Mouse (Mus musculus) kidney, embryonic 14.5 days (tissue): ENCODE results near the gene Gm15446. TPM values are rescaled to one million over a fixed set of nuclear protein-coding genes. Genes with fewer than 3 reads are reported as not detected.
"Not testable (repeated sequence)": the region's sequence is repeated elsewhere in the genome, so short reads cannot be mapped to it uniquely, and the experiment has no call there.

ENCODE experiments used
- ATAC-seq: fragments of 200-750 bp; cut with Nextera tagmentation; 2 replicates; pipeline ENCODE4 v1.8.0; 2017; ENCODE audit warnings: moderate number of reproducible peaks, mild to moderate bottlenecking, moderate TSS enrichment, moderate library complexity; ENCODE audit not compliant: low FRiP score, low TSS enrichment
- H3K27ac ChIP-seq: fragments of 300-500 bp; sonication (generic); 2 replicates; pipeline ENCODE4 v1.5.1; 2014; ENCODE audit warnings: low read depth, mild to moderate bottlenecking, low read length, moderate library complexity, mixed read lengths
- H3K27me3 ChIP-seq: fragments of 300-500 bp; sonication (generic); 2 replicates; pipeline ENCODE4 v1.6.1; 2014; ENCODE audit warnings: mild to moderate bottlenecking, low read length; ENCODE audit not compliant: control insufficient read depth, insufficient read depth
- H3K36me3 ChIP-seq: fragments of 300-500 bp; sonication (generic); 2 replicates; pipeline ENCODE4 v1.6.1; 2014; ENCODE audit warnings: low read length, mixed read lengths; ENCODE audit not compliant: control insufficient read depth, insufficient read depth
- H3K4me1 ChIP-seq: fragments of 300-500 bp; sonication (generic); 2 replicates; pipeline ENCODE4 v1.6.1; 2014; ENCODE audit warnings: low read length, mixed read lengths; ENCODE audit not compliant: control insufficient read depth, insufficient read depth
- H3K4me2 ChIP-seq: fragments of 300-500 bp; sonication (generic); replicated peaks from 2 replicates; pipeline ENCODE4 v1.6.1; 2014; ENCODE audit warnings: low read depth, mild to moderate bottlenecking, low read length
- H3K4me3 ChIP-seq: fragments of 300-500 bp; sonication (generic); 2 replicates; pipeline ENCODE4 v1.5.1; 2014; ENCODE audit warnings: mild to moderate bottlenecking, low read length
- H3K9ac ChIP-seq: fragments of 300-500 bp; sonication (generic); 2 replicates; pipeline ENCODE4 v1.6.1; 2014; ENCODE audit warnings: low read depth, mild to moderate bottlenecking, low read length, moderate library complexity
- H3K9me3 ChIP-seq: fragments of 300-500 bp; sonication (generic); 2 replicates; pipeline ENCODE4 v1.6.1; 2016; ENCODE audit warnings: low read length; ENCODE audit not compliant: control insufficient read depth
- WGBS: fragments of 180-500 bp; shearing (Covaris S2); extraction: QIAGEN DNeasy Blood & Tissue Kit; methylation state at CpG from one replicate; pipeline ENCODE4 v1.1.7; 2014; 5-methylcytosine and 5-hydroxymethylcytosine counted together
- polyA plus RNA-seq: library from polyadenylated mRNA; unstranded; fragments of >200 nt; fragmentation: Nextera tagmentation; extraction: Ambion mirVana; gene quantifications from 2 replicates; pipeline ENCODE4 v1.2.1, GENCODE M21; 2014

Gm15446 gene
- polyA plus RNA-seq = 0.88 and 0.94 TPM in 2 replicates

DNA sequence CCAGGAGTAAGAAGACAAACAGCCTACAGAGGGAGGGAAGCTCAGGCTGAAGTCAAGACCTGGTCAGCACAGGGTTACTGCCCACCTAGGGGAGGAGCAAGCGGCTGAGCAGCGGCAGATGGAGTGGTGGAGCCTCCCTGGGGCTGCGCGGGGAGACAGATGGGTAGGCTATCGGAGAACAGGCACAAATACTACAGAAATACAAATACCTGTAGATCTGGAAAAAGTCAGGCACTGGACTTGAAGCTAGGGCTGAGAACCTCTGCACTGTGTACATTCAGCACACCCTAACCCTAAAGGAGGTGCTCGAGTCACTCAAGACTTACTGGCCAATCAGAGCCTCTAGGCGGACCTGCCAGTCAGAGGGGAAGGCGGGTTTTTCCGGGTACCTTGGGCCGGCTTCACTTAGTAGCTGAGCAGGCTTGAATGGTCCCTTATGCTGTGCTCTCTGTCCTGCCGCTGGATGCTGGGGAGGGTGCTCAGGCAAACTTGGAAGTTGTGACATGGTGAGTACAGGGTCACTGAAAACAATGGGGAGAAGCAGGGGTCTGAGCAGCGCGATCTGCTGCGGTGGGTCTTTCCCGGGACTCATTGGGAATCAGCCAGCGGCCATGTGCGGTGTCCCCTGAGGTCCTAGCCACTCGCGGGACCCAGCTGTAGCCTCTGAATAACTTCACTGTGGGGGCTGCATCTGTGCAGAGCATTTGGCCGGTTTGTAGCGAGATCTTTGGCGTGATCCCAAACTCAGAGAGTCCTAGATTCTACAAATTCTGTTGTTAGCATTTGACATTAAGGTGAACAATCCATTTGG, at the start of gene Gm15446:
TSS of gene Gm15446 (plus strand) at position 140 of the 811 bp plus-strand sequence.
- not testable (repeated sequence) for H3K27me3 ChIP-seq, H3K9me3 ChIP-seq, H3K36me3 ChIP-seq, H3K4me1 ChIP-seq, H3K27ac ChIP-seq
- Histone ChIP-seq H3K9ac (peak within 1 kb of the TSS; percentile 61), H3K4me3 (peak within 1 kb of the TSS; percentile 48), H3K4me2 (peak within 1 kb of the TSS; percentile 41)
- ATAC-seq = peak; percentile 100
- WGBS = under 1% methylated on average over 22 of the region's 22 CpGs

DNA sequence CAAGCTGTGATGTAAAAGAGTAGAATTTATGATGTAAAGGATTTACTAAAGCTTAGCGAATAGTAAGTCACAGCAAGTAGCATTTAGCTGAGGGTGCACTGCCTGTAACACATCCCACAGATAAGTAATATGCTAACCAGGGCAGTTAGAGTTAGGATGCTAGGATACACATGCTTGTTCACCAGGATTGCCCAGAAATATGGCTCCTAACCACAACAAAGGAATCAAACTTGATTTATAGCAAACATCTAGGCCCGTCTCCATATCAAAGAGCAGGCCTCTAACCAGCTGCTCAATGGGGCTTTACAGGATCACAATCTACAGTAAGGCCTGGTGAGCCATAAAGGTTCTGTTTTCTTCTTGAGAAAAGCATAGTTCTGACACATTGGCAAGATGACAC, 929 bp downstream of the Gm15446 start:
- WGBS = 2% methylated on average over 2 of the region's 2 CpGs
- not testable (repeated sequence) for H3K9me3 ChIP-seq, H3K36me3 ChIP-seq, ATAC-seq, H3K27me3 ChIP-seq, H3K27ac ChIP-seq, H3K4me1 ChIP-seq
- H3K4me2 ChIP-seq = peak overlapping the region; percentile 41
- H3K9ac ChIP-seq = peak overlapping the region; percentile 61; the same call in 1 of the 2 replicates
- peak overlapping the region; percentile 48 for H3K4me3 ChIP-seq

GRCm38 (mm10) chr5:109924936-109925335, 1.7 kb downstream of the Gm15446 start:
- no peak for ATAC-seq
- H3K4me2 ChIP-seq = no peak overlapping the region

GRCm38 (mm10) chr5:109950281-109950680, 27.1 kb downstream of the Gm15446 start:
- Histone ChIP-seq H3K4me1 (no peaks in the 10 kb centered on the region), H3K4me2 (no peak overlapping the region), H3K4me3 (no peak overlapping the region), H3K27me3 (no peaks in the 10 kb centered on the region), H3K9me3 (no peaks in the 10 kb centered on the region), H3K9ac (no peak overlapping the region), H3K36me3 (no peaks in the 10 kb centered on the region), H3K27ac (no peak overlapping the region)
- no peak for ATAC-seq
- 79% methylated on average over 1 of the region's 1 CpGs for WGBS

More at GRCm38 (mm10) chr5:109924936-109925335, 1.7 kb downstream of the Gm15446 start:
- H3K9ac ChIP-seq = no peak overlapping the region
- no peaks in the 10 kb centered on the region for H3K27me3 ChIP-seq
- H3K27ac ChIP-seq = no peak overlapping the region
- no peaks in the 10 kb centered on the region for H3K4me1 ChIP-seq
- H3K4me3 ChIP-seq = no peak overlapping the region
- no peaks in the 10 kb centered on the region for H3K9me3 ChIP-seq
- H3K36me3 ChIP-seq = no peaks in the 10 kb centered on the region

- not testable (repeated sequence) for H3K27me3 ChIP-seq, ATAC-seq, H3K27ac ChIP-seq, H3K9me3 ChIP-seq, H3K4me1 ChIP-seq, H3K4me3 ChIP-seq, H3K9ac ChIP-seq, H3K4me2 ChIP-seq, H3K36me3 ChIP-seq
- WGBS = 84% methylated on average over 2 of the region's 2 CpGs
Measured at GRCm38 (mm10) chr5:109980743-109981142, 57.5 kb downstream of the Gm15446 start.

Other genes starting within 250 kb of the Gm15446 start
- 4.3 and 4.6 TPM in 2 replicates for gene 5430403G16Rik, start 232.4 kb upstream of the Gm15446 start, polyA plus RNA-seq
- gene 4930522L14Rik, start 171.5 kb upstream of the Gm15446 start, polyA plus RNA-seq = 13.4 and 16.6 TPM in 2 replicates
- gene Zfp932, start 73.1 kb downstream of the Gm15446 start, polyA plus RNA-seq = 28.5 and 29.6 TPM in 2 replicates
- gene Gm17655, start 149.1 kb downstream of the Gm15446 start, polyA plus RNA-seq = 5.1 and 5.3 TPM in 2 replicates
- gene Gm35315, start 171.0 kb downstream of the Gm15446 start, polyA plus RNA-seq = 1.5 and 1.6 TPM in 2 replicates
- 1.2 and 1.4 TPM in 2 replicates for gene Plcxd1, start 176.6 kb downstream of the Gm15446 start, polyA plus RNA-seq
- gene Gtpbp6, start 184.8 kb downstream of the Gm15446 start, polyA plus RNA-seq = 32.1 and 32.5 TPM in 2 replicates
- gene Zfp605, start 186.7 kb downstream of the Gm15446 start, polyA plus RNA-seq = 5.2 and 6.1 TPM in 2 replicates
- gene Chfr, start 212.4 kb downstream of the Gm15446 start, polyA plus RNA-seq = 28.6 and 40.8 TPM in 2 replicates